Mouse (Mus musculus) cortical plate, adult 2 months (tissue): ENCODE results near the gene Ghr.

ENCODE experiments used
- CTCF ChIP-seq: fragments of 200-500 bp; IDR thresholded peaks from 2 replicates; pipeline ENCODE4 v1.5.1; 2011; ENCODE audit warnings: mild to moderate bottlenecking, control low read depth, low read length; ENCODE audit not compliant: insufficient read depth; ENCODE audit errors: extremely low read depth
- POLR2A ChIP-seq: fragments of 200-500 bp; IDR thresholded peaks from 2 replicates; pipeline ENCODE4 v1.6.1; 2011; ENCODE audit warnings: mild to moderate bottlenecking, low read length, control low read depth; ENCODE audit not compliant: insufficient read depth; ENCODE audit errors: extremely low read depth

DNA sequence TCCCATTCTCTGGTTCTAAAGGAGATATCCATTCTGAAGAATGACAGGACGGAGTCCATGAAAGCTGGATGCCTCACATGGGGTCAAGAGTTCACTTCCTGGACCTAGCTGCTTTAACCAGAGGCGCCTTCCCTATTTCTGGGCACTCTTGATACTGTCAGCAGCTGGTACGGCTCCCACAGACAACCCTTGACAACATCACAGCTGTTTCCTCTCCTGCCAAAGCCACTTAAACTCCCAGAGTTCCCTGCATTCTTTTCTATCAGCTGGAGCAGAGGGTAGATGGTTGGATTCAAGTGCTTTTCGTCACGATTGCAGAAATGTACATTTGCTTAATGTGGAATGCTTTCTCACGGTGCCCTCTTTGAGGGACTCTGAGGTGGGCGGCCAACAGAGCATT is 150.0 kb downstream of the Ghr start:
- TF ChIP-seq CTCF (no peak), POLR2A (no peak)
